Mouse (Mus musculus) spleen, postnatal 4 days (tissue): ENCODE results near the gene Grid2.
A peak's percentile ranks its signal among the peaks of the same experiment; 100 is the strongest.
"Not testable (repeated sequence)": the region's sequence is repeated elsewhere in the genome, so short reads cannot be mapped to it uniquely, and the experiment has no call there.

Experiments used
- DNase-seq, 2 experiments: peaks; one replicate each; pipeline ENCODE4 v3.0.0; 2022; ENCODE audit warnings: low spot score in 2 of 2

Gene Grid2

DNA sequence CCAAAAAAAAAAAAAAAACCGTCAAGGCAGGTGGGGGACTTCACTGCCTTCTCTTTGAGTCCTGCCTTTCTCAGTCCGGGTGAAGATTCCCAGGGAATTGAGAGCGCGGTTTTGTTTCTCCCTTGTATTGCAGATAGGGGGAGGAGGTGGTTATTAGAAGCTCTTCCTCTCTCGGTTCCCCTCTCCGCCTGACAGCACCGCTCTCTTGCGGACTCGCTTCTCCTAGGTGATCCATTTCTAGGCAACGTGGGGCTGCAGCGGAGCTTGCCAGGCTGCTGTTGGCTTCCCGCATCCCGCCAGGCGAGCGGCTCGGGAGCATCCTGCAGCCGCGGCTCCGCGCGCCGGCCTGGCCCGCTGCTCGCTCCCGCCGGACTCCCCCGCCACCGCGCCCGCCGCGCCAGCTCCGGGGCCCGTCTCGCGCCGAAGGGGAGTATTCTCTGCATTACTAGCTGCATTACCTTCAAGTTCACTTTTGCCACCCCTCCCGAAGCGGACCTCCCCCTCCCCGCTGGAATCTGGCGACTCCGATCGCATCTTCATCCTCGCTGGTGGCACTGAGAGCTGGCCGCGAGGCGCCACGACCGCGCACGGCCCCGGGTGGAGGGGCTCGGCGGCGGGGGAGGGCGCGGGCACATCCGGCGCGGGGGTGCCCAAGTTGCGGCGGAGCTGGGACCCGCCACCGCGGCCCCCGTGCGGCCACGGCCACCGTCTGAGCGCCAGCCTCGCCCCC lies at the start of gene Grid2:
Gene Grid2 (plus strand): TSS at position 51 of the 730 bp plus-strand sequence.
- peak in 1 of 2 experiments; percentile 55 for DNase-seq

- no peak for DNase-seq
Measured at GRCm38 (mm10) chr6:63250738-63251137, 4.9 kb upstream of the Grid2 start.

- DNase-seq = peak in 1 of 2 experiments; percentile 57
Measured at GRCm38 (mm10) chr6:63256556-63257405, 1.1 kb downstream of the Grid2 start.

DNA sequence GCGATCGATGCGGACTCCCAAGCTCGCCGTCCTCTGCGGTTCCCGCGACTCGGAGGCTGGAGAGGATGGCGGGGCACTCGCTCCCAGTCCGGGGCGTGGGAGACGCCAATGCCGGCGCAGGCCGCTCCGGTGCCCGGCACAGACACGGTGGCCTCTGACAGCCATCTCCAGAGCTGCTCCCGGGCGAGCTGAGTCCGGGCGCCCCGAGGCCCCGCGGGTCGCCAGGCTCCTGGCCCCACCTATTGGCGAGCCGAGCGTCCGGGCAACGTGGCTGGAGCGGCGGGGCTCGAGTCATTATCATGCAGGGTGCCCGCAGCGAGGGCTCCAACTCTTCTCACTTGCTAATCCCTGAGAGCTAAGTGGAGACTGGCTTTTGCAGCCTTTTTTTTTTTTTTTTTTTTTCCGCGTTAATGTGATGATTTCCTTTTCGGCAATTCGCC lies 1.8 kb downstream of the Grid2 start:
- peak in 1 of 2 experiments; percentile 49 for DNase-seq

- DNase-seq = no peak
Measured at GRCm38 (mm10) chr6:63257876-63258275, 2.2 kb downstream of the Grid2 start.

DNA sequence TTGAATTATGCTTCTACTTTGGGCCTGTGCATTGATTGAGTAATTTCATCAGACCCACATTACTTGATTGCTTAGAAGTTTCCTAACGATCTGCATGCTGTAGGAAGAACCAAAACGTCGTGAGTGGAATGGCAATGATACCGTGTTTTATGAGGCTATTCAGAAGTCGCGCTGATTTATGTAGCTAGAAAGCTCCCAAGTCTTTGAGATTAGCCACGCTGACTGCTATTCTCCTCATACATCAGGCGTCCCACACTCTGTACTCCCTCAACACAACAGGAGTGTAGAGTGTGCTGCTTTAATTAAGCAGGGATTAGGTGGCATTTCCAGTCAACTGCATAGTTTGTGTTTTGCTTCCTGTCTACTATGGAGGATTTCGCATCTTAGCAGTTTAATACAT lies 4.1 kb downstream of the Grid2 start:
- DNase-seq = no peak

- DNase-seq = no peak
Measured at GRCm38 (mm10) chr6:63284419-63284818, 28.7 kb downstream of the Grid2 start.

- no peak for DNase-seq
Measured at GRCm38 (mm10) chr6:63342438-63343004, 86.8 kb downstream of the Grid2 start.

DNA sequence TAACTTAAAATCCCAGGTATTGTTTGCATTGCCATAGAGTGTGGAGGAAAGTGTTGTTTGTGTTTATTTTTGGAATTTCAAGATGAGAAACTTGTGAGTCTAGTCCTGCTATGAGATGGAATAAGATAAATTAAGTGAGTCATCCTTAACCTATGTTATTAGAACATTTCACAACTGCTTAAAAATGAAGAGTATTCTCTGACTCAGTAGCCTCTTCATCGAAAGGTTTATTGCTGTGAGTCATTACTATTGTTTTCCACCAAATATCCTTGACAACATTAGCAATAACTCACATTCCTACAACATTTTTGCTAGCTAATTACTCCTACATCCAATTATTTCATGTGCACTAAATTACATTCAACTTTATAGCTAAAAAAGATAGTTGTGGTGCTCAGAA lies 91.3 kb downstream of the Grid2 start:
- no peak for DNase-seq

GRCm38 (mm10) chr6:63381061-63381611 lies 125.5 kb downstream of the Grid2 start:
- DNase-seq = no peak

DNA sequence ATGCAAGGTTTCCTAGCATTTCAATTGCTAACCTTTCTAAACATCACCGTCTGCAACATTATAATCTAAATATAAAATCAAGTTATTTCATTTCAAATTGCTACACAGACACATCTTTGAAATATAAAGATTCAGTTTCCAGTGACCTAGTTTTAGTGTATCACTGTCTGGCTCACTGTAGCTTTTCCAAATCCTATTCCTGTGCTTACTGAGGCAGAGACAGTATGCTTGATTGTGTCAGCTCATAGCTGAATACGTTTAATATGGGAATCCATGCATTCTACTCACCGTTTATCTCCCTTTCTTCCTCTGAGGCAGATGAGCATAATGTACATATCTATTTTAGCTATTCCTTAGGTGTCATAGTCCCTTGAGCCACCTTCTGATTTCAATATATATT lies 146.0 kb downstream of the Grid2 start:
- DNase-seq = no peak

GRCm38 (mm10) chr6:63417534-63417933 lies 161.9 kb downstream of the Grid2 start:
- no peak for DNase-seq

- no peak for DNase-seq
Measured at GRCm38 (mm10) chr6:63432751-63433150, 177.1 kb downstream of the Grid2 start.

- no peak for DNase-seq
Measured at GRCm38 (mm10) chr6:63448175-63448574, 192.5 kb downstream of the Grid2 start.

GRCm38 (mm10) chr6:63482141-63482540 lies 226.5 kb downstream of the Grid2 start:
- no peak for DNase-seq

- DNase-seq = no peak
Measured at GRCm38 (mm10) chr6:63515016-63515415, 259.3 kb downstream of the Grid2 start.

- no peak for DNase-seq
Measured at GRCm38 (mm10) chr6:63515957-63516356, 260.3 kb downstream of the Grid2 start.

GRCm38 (mm10) chr6:63531751-63532150 lies 276.1 kb downstream of the Grid2 start:
- DNase-seq = no peak

DNA sequence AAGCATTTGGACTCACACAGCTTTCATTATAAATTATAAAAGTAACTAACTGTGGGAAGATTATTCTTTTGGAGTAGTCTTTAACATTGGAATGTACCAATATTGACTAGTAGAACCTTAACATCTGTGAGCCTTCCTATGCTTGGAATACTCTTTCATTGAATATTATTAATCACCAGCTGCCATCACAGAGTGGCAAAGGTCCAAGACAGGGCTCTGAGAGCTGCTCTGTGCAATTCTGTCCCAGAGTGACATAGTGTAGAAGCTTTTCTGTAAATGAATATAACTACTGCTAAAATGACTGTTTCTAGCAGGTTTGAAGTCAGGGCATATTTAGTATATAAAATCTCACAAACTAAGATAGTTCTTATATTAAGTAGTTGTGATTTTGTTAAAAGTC lies 277.2 kb downstream of the Grid2 start:
- DNase-seq = no peak

- DNase-seq = no peak
Measured at GRCm38 (mm10) chr6:63547741-63548140, 292.1 kb downstream of the Grid2 start.

DNA sequence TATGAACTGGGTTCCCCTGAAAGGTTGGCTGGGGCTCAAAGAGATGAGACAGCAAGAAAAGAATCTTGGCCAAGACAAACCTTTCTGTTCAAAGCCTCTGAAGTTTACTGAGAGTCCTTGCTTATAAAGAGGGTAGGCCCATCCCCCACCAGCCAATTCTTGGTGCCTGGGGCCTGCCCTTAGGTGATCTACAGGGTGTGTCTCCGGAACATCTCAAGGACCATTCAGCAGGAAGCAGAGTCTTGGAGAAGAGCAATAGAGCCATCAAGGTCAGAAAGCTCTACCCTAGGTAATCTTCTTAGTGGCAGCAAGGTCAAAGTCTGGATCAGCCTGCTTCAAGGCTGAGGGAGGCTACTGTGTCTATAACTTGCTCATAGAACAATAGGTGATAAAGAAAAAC lies 313.1 kb downstream of the Grid2 start:
- DNase-seq = not testable (repeated sequence)

GRCm38 (mm10) chr6:63590681-63591080 lies 335.0 kb downstream of the Grid2 start:
- DNase-seq = no peak
